In genomic region chr6:98307159-98307558, GRCm38 (mm10) we compare ENCODE assay signal across 34 mouse cellular contexts. TPM values are rescaled to one million over a fixed set of nuclear protein-coding genes. Genes with fewer than 3 reads are reported as not detected.
DNase-seq lines count a peak whose midpoint lies in the region; ATAC-seq and TF ChIP-seq lines count a peak whose summit lies in the region.
"Had no signal": no experiment of that assay in that cellular context is flagged by ENCODE, and none has a peak within 500 bp of the region (broad histone marks: within the 10 kb centered on the region; RNA-seq: fewer than 3 reads in every experiment).

No protein-coding gene starts in this region.

- H3K27ac ChIP-seq in heart, embryonic 12.5 days (ENCODE audit: poor library complexity, severe bottlenecking): no peak overlapping the region
- H3K27ac ChIP-seq in liver, postnatal 0 days (ENCODE audit: low read depth): no peak overlapping the region
- H3K27ac ChIP-seq in bone marrow, adult 2 months (ENCODE audit: control insufficient read depth, insufficient read depth, low read depth, low read length, poor library complexity): no peak overlapping the region
- no peak overlapping the region for H3K27ac ChIP-seq in stomach, postnatal 0 days (replicated peaks)
- no peak overlapping the region for H3K27ac ChIP-seq in kidney, embryonic 14.5 days (ENCODE audit: low read depth, low read length)
- H3K27ac ChIP-seq: embryonic facial prominence, embryonic 13.5 days; forebrain, embryonic 10.5 days; heart, embryonic 13.5 days; hindbrain, embryonic 13.5 days; limb, embryonic 12.5 days; liver, embryonic 12.5 days; midbrain, embryonic 12.5 days; neural tube, embryonic 12.5 days had no signal

- no peak for TF ChIP-seq POLR2A in bone marrow, adult 2 months (IDR thresholded peaks at IDR 0.05; ENCODE audit: borderline replicate concordance, control insufficient read depth, low read depth, low read length)

- no peaks in the 10 kb centered on the region for H3K36me3 ChIP-seq in heart, embryonic 12.5 days
- no peaks in the 10 kb centered on the region for H3K36me3 ChIP-seq in liver, postnatal 0 days (replicated peaks; ENCODE audit: insufficient read depth, low read length)
- no peaks in the 10 kb centered on the region for H3K36me3 ChIP-seq in stomach, postnatal 0 days (ENCODE audit: control insufficient read depth, insufficient read depth, low read length)
- no peaks in the 10 kb centered on the region for H3K36me3 ChIP-seq in kidney, embryonic 14.5 days (ENCODE audit: control insufficient read depth, insufficient read depth, low read length)
- H3K36me3 ChIP-seq: embryonic facial prominence, embryonic 13.5 days; forebrain, embryonic 10.5 days; heart, embryonic 13.5 days; hindbrain, embryonic 13.5 days; limb, embryonic 12.5 days; liver, embryonic 12.5 days; midbrain, embryonic 12.5 days; neural tube, embryonic 12.5 days had no signal

- no peaks in the 10 kb centered on the region for H3K4me1 ChIP-seq in heart, embryonic 12.5 days (replicated peaks)
- H3K4me1 ChIP-seq in liver, postnatal 0 days (ENCODE audit: insufficient read depth): no peaks in the 10 kb centered on the region; the same call in 1 of the 2 replicates
- H3K4me1 ChIP-seq in bone marrow, adult 2 months (ENCODE audit: control insufficient read depth, insufficient read depth, low read length): no peaks in the 10 kb centered on the region
- H3K4me1 ChIP-seq in stomach, postnatal 0 days (replicated peaks; ENCODE audit: control insufficient read depth, insufficient read depth): no peaks in the 10 kb centered on the region
- no peaks in the 10 kb centered on the region for H3K4me1 ChIP-seq in kidney, embryonic 14.5 days (ENCODE audit: control insufficient read depth, insufficient read depth, low read length)
- H3K4me1 ChIP-seq: embryonic facial prominence, embryonic 13.5 days; forebrain, embryonic 10.5 days; heart, embryonic 13.5 days; hindbrain, embryonic 13.5 days; limb, embryonic 12.5 days; liver, embryonic 12.5 days; megakaryocyte, embryonic 14.5 days; midbrain, embryonic 12.5 days; neural tube, embryonic 12.5 days had no signal

- 79% methylated on average over 7 of the region's 7 CpGs for WGBS in heart, embryonic 12.5 days
- WGBS in liver, postnatal 0 days (ENCODE audit: insufficient replicate concordance): 80% methylated on average over 7 of the region's 7 CpGs
- WGBS in bone marrow, adult 2 months: 91% methylated on average over 7 of the region's 7 CpGs
- WGBS in stomach, postnatal 0 days: 55% methylated on average over 7 of the region's 7 CpGs
- 90% methylated on average over 7 of the region's 7 CpGs for WGBS in kidney, embryonic 14.5 days

- TF ChIP-seq CTCF in liver, postnatal 0 days (IDR thresholded peaks at IDR 0.05; ENCODE audit: low read depth): no peak
- TF ChIP-seq CTCF in bone marrow, adult 2 months (IDR thresholded peaks at IDR 0.05; ENCODE audit: control insufficient read depth, insufficient read depth, low read length): 0 out of 2 replicates have a peak, but pooled peaks have one; percentile 3
- no peak for TF ChIP-seq CTCF in stomach, postnatal 0 days (IDR thresholded peaks at IDR 0.05; ENCODE audit: low read depth)

- no peaks in the 10 kb centered on the region for H3K27me3 ChIP-seq in heart, embryonic 12.5 days (replicated peaks)
- no peaks in the 10 kb centered on the region for H3K27me3 ChIP-seq in liver, postnatal 0 days (ENCODE audit: insufficient read depth, low read length)
- no peaks in the 10 kb centered on the region for H3K27me3 ChIP-seq in stomach, postnatal 0 days (ENCODE audit: control insufficient read depth, insufficient read depth, low read length)
- no peaks in the 10 kb centered on the region for H3K27me3 ChIP-seq in kidney, embryonic 14.5 days (ENCODE audit: control insufficient read depth, insufficient read depth, low read length)
- H3K27me3 ChIP-seq: embryonic facial prominence, embryonic 13.5 days; heart, embryonic 13.5 days; hindbrain, embryonic 13.5 days; limb, embryonic 12.5 days; liver, embryonic 12.5 days; megakaryocyte, embryonic 14.5 days; midbrain, embryonic 12.5 days; neural tube, embryonic 12.5 days had no signal

- no peak overlapping the region for H3K9ac ChIP-seq in heart, embryonic 12.5 days
- no peak overlapping the region for H3K9ac ChIP-seq in liver, postnatal 0 days (replicated peaks)
- H3K9ac ChIP-seq in stomach, postnatal 0 days (ENCODE audit: low read length): no peak overlapping the region
- H3K9ac ChIP-seq in kidney, embryonic 14.5 days (ENCODE audit: low read depth, low read length): no peak overlapping the region
- H3K9ac ChIP-seq: embryonic facial prominence, embryonic 13.5 days; heart, embryonic 13.5 days; hindbrain, embryonic 13.5 days; limb, embryonic 12.5 days; liver, embryonic 12.5 days; midbrain, embryonic 12.5 days; neural tube, embryonic 12.5 days had no signal

- no peak for TF ChIP-seq EP300 in liver, postnatal 0 days (IDR thresholded peaks at IDR 0.05; ENCODE audit: low read depth)
- no peak for TF ChIP-seq EP300 in stomach, postnatal 0 days (optimal IDR thresholded peaks at IDR 0.05)

- no peak for ATAC-seq in heart, embryonic 12.5 days (ENCODE audit: insufficient number of reproducible peaks, low FRiP score)
- no peak for ATAC-seq in liver, postnatal 0 days
- no peak for ATAC-seq in stomach, postnatal 0 days (ENCODE audit: low FRiP score, low TSS enrichment)
- no peak for ATAC-seq in kidney, embryonic 14.5 days (ENCODE audit: low FRiP score, low TSS enrichment)
- ATAC-seq: forebrain, embryonic 16.5 days; intestine, embryonic 16.5 days; liver, embryonic 12.5 days; lung, postnatal 0 days; Patski had no signal

- H3K9me3 ChIP-seq in heart, embryonic 12.5 days (replicated peaks): no peaks in the 10 kb centered on the region
- no peaks in the 10 kb centered on the region for H3K9me3 ChIP-seq in liver, postnatal 0 days (ENCODE audit: low read length)
- no peaks in the 10 kb centered on the region for H3K9me3 ChIP-seq in stomach, postnatal 0 days (ENCODE audit: control insufficient read depth, low read length)
- no peaks in the 10 kb centered on the region for H3K9me3 ChIP-seq in kidney, embryonic 14.5 days (ENCODE audit: control insufficient read depth, low read length)
- H3K9me3 ChIP-seq: embryonic facial prominence, embryonic 13.5 days; forebrain, embryonic 10.5 days; heart, embryonic 13.5 days; hindbrain, embryonic 13.5 days; limb, embryonic 12.5 days; liver, embryonic 12.5 days; midbrain, embryonic 12.5 days; neural tube, embryonic 12.5 days had no signal

- H3K4me2 ChIP-seq in heart, embryonic 12.5 days: no peak overlapping the region
- H3K4me2 ChIP-seq in liver, postnatal 0 days (ENCODE audit: low read depth, low read length): peak overlapping the region; percentile 13; the same call in 1 of the 2 replicates
- H3K4me2 ChIP-seq in stomach, postnatal 0 days (replicated peaks; ENCODE audit: low read depth): no peak overlapping the region
- no peak overlapping the region for H3K4me2 ChIP-seq in kidney, embryonic 14.5 days (replicated peaks; ENCODE audit: low read depth, low read length)
- H3K4me2 ChIP-seq: embryonic facial prominence, embryonic 13.5 days; heart, embryonic 13.5 days; hindbrain, embryonic 13.5 days; limb, embryonic 12.5 days; liver, embryonic 12.5 days; midbrain, embryonic 12.5 days; neural tube, embryonic 12.5 days had no signal

- DNase-seq in heart, adult 18-20 months: peak; percentile 13 to 30
- no peak for DNase-seq in liver, postnatal 0 days
- DNase-seq in liver: no peak
- peak; percentile 7 for DNase-seq in gastrocnemius, postnatal 10 days
- no peak for DNase-seq in stomach, postnatal 0 days (ENCODE audit: low spot score)
- DNase-seq: cerebellum, adult 18-20 months; kidney, adult 8-10 months; kidney, postnatal 10 days; lung, postnatal 4 days; thymus, postnatal 14 days had no signal

- H3K4me3 ChIP-seq in heart, embryonic 12.5 days: no peak overlapping the region
- H3K4me3 ChIP-seq in liver, postnatal 0 days (ENCODE audit: low read depth, low read length): no peak overlapping the region
- H3K4me3 ChIP-seq in bone marrow, adult 2 months (replicated peaks; ENCODE audit: control insufficient read depth, low read depth, low read length): no peak overlapping the region
- no peak overlapping the region for H3K4me3 ChIP-seq in stomach, postnatal 0 days (ENCODE audit: low read depth, low read length)
- H3K4me3 ChIP-seq in kidney, embryonic 14.5 days (ENCODE audit: low read length): no peak overlapping the region
- H3K4me3 ChIP-seq: embryonic facial prominence, embryonic 13.5 days; forebrain, embryonic 10.5 days; heart, embryonic 13.5 days; hindbrain, embryonic 13.5 days; limb, embryonic 12.5 days; liver, embryonic 12.5 days; megakaryocyte, embryonic 14.5 days; midbrain, embryonic 12.5 days; myocyte; neural tube, embryonic 12.5 days had no signal

RNA-seq across cellular contexts. Expression of gene Gm765, which starts 35.4 kb away (rescaled TPM):
- total RNA-seq in heart, adult 18-20 months (2021): not detected
- not detected in 2 replicates for polyA plus RNA-seq in heart, embryonic 12.5 days (2016; fragmentation: Nextera tagmentation; extraction: Ambion mirVana)
- polyA plus RNA-seq in liver, postnatal 0 days (2015; fragmentation: Nextera tagmentation; extraction: Ambion mirVana): 0.32 and 0.41 TPM in 2 replicates
- not detected in 2 replicates for polyA plus RNA-seq in bone marrow, adult 2 months (2011; ENCODE audit: insufficient read depth, insufficient read length, low replicate concordance, missing spikeins)
- total RNA-seq in gastrocnemius, postnatal 10 days (2021): under 1 TPM; 0.12 to 0.27 TPM
- not detected in 2 replicates for polyA plus RNA-seq in stomach, postnatal 0 days (2015; fragmentation: Nextera tagmentation; extraction: Ambion mirVana)
- not detected in 2 replicates for polyA plus RNA-seq in kidney, embryonic 14.5 days (2014; fragmentation: Nextera tagmentation; extraction: Ambion mirVana)
- total RNA-seq: common myeloid progenitor, adult 5-6 weeks; heart, postnatal 4 days; MEL; midbrain, postnatal 0 days had no signal
- polyA plus RNA-seq: brain, embryonic 14.5 days; embryonic facial prominence, embryonic 13.5 days; forebrain, embryonic 10.5 days; forebrain, embryonic 16.5 days; heart, embryonic 13.5 days; hindbrain, embryonic 13.5 days; intestine, embryonic 16.5 days; large intestine, adult 2 months; liver, embryonic 12.5 days; lung, postnatal 0 days; myocyte; Patski; stomach, embryonic 14.5 days had no signal

Comparison
In these comparisons a context has a peak if more than half of its experiments do, and no peak if none do; other contexts are left out.
1. DNase-seq: peak in heart, adult 18-20 months (2 of 2) and gastrocnemius, postnatal 10 days (single experiment); none in liver, postnatal 0 days (single experiment), liver (single experiment) and stomach, postnatal 0 days (single experiment).